Mouse (Mus musculus) kidney, adult 11 months (tissue): ENCODE data around the gene Nsun7.

ENCODE experiments used
- DNase-seq: peaks from one replicate; pipeline ENCODE4 v3.0.0; 2022

The Nsun7 gene

GRCm38 (mm10) chr5:66294106-66294625, 34.5 kb downstream of the Nsun7 start:
- DNase-seq: no peak

GRCm38 (mm10) chr5:66294952-66295351, 35.3 kb downstream of the Nsun7 start:
- DNase-seq: no peak

GRCm38 (mm10) chr5:66296116-66296515, 36.4 kb downstream of the Nsun7 start:
- DNase-seq: no peak

GRCm38 (mm10) chr5:66298856-66299255, 39.2 kb downstream of the Nsun7 start:
- DNase-seq: no peak

- no peak for DNase-seq
Measured at GRCm38 (mm10) chr5:66300576-66300975, 40.9 kb downstream of the Nsun7 start.

- no peak for DNase-seq
Measured at GRCm38 (mm10) chr5:66302085-66302815, 42.6 kb downstream of the Nsun7 start.

- DNase-seq: no peak
Measured at GRCm38 (mm10) chr5:66302873-66303272, 43.2 kb downstream of the Nsun7 start.

- DNase-seq: no peak
Measured at GRCm38 (mm10) chr5:66304300-66305067, 44.8 kb downstream of the Nsun7 start.

GRCm38 (mm10) chr5:66305511-66305910, 45.8 kb downstream of the Nsun7 start:
- no peak for DNase-seq

GRCm38 (mm10) chr5:66310328-66310727, 50.6 kb downstream of the Nsun7 start:
- DNase-seq: no peak

- no peak for DNase-seq
Measured at GRCm38 (mm10) chr5:66310806-66311205, 51.1 kb downstream of the Nsun7 start.

GRCm38 (mm10) chr5:66315791-66316190, 56.1 kb downstream of the Nsun7 start:
- no peak for DNase-seq

GRCm38 (mm10) chr5:66319341-66319740, 59.6 kb downstream of the Nsun7 start:
- peak; percentile 35 for DNase-seq

- no peak for DNase-seq
Measured at GRCm38 (mm10) chr5:66319827-66320404, 60.2 kb downstream of the Nsun7 start.

- no peak for DNase-seq
Measured at GRCm38 (mm10) chr5:66323131-66323530, 63.4 kb downstream of the Nsun7 start.

GRCm38 (mm10) chr5:66323603-66324002, 63.9 kb downstream of the Nsun7 start:
- DNase-seq: no peak

GRCm38 (mm10) chr5:66326395-66326794, 66.7 kb downstream of the Nsun7 start:
- no peak for DNase-seq

GRCm38 (mm10) chr5:66327949-66328726, 68.4 kb downstream of the Nsun7 start:
- DNase-seq: no peak

GRCm38 (mm10) chr5:66328766-66329165, 69.1 kb downstream of the Nsun7 start:
- peak; percentile 31 for DNase-seq

GRCm38 (mm10) chr5:66330806-66331205, 71.1 kb downstream of the Nsun7 start:
- no peak for DNase-seq

GRCm38 (mm10) chr5:66337025-66337968, 77.6 kb downstream of the Nsun7 start:
- peak; percentile 63 for DNase-seq

GRCm38 (mm10) chr5:66337969-66338345, 78.3 kb downstream of the Nsun7 start:
- peak; percentile 77 for DNase-seq
